ENCODE assay signal across 9 mouse cellular contexts in genomic region chr12:81862351-81862802, GRCm38 (mm10). TPM values are rescaled to one million over a fixed set of nuclear protein-coding genes. Genes with fewer than 3 reads are reported as not detected.
DNase-seq lines count a peak whose midpoint lies in the region; ATAC-seq and TF ChIP-seq lines count a peak whose summit lies in the region.
"Had no signal": no experiment of that assay in that cellular context is flagged by ENCODE, and none has a peak within 500 bp of the region (broad histone marks: within the 10 kb centered on the region; RNA-seq: fewer than 3 reads in every experiment).

No protein-coding gene starts in this region.

- intact Hi-C loops in heart, postnatal 36 days (cut with DNase I): no loop called here

- H3K4me2 ChIP-seq in kidney, embryonic 14.5 days (replicated peaks; ENCODE audit: low read depth, low read length): peak overlapping the region; percentile 63; the same call in 1 of the 2 replicates
- H3K4me2 ChIP-seq in neural tube, embryonic 12.5 days (replicated peaks): peak overlapping the region; percentile 75

- no peak overlapping the region for H3K27ac ChIP-seq in kidney, embryonic 14.5 days (ENCODE audit: low read depth, low read length)
- H3K27ac ChIP-seq in forebrain, embryonic 10.5 days: no peak overlapping the region
- no peak overlapping the region for H3K27ac ChIP-seq in neural tube, embryonic 12.5 days

- no peaks in the 10 kb centered on the region for H3K27me3 ChIP-seq in kidney, embryonic 14.5 days (ENCODE audit: control insufficient read depth, insufficient read depth, low read length)
- H3K27me3 ChIP-seq in forebrain, embryonic 10.5 days (ENCODE audit: poor library complexity, severe bottlenecking): peaks cover 13% of the 10 kb centered on the region
- no peaks in the 10 kb centered on the region for H3K27me3 ChIP-seq in neural tube, embryonic 12.5 days (replicated peaks)

- TF ChIP-seq CTCF in lung, adult 2 months (IDR thresholded peaks at IDR 0.05; ENCODE audit: insufficient read depth, low read length): no peak

- TF ChIP-seq POLR2A in lung, adult 2 months (IDR thresholded peaks at IDR 0.05; ENCODE audit: borderline replicate concordance, extremely low read depth, low read depth, low read length): 0 out of 2 replicates have a peak, but pooled peaks have one; percentile 14

- ATAC-seq in kidney, embryonic 14.5 days (ENCODE audit: low FRiP score, low TSS enrichment): no peak
- no peak for ATAC-seq in neural tube, embryonic 12.5 days (ENCODE audit: low FRiP score, low read depth)

- 38% methylated on average over 8 of the region's 8 CpGs for whole genome bisulfite sequencing in kidney, embryonic 14.5 days
- WGBS in forebrain, embryonic 10.5 days: 43% methylated on average over 8 of the region's 8 CpGs
- 18% methylated on average over 8 of the region's 8 CpGs for WGBS in lung, adult 2 months
- WGBS in neural tube, embryonic 12.5 days: 55% methylated on average over 8 of the region's 8 CpGs

- H3K4me1 ChIP-seq in kidney, embryonic 14.5 days (ENCODE audit: control insufficient read depth, insufficient read depth, low read length): peaks cover 17% of the 10 kb centered on the region; the same call in 1 of the 2 replicates
- peaks cover 48% of the 10 kb centered on the region for H3K4me1 ChIP-seq in forebrain, embryonic 10.5 days
- peaks cover 31% of the 10 kb centered on the region for H3K4me1 ChIP-seq in lung, adult 2 months (ENCODE audit: control insufficient read depth, insufficient read depth, low read length)
- H3K4me1 ChIP-seq in neural tube, embryonic 12.5 days: peaks cover 22% of the 10 kb centered on the region

- H3K9me3 ChIP-seq in kidney, embryonic 14.5 days (ENCODE audit: control insufficient read depth, low read length): no peaks in the 10 kb centered on the region
- H3K9me3 ChIP-seq in forebrain, embryonic 10.5 days: no peaks in the 10 kb centered on the region
- H3K9me3 ChIP-seq in neural tube, embryonic 12.5 days: no peaks in the 10 kb centered on the region

- DNase-seq in kidney, postnatal 14 days: no peak
- no peak for DNase-seq in forebrain, embryonic 10.5 days (ENCODE audit: extremely low spot score, low spot score)
- peak; percentile 47 to 52 for DNase-seq in heart, postnatal 36 days
- DNase-seq in lung, adult 2 months: peak; percentile 27
- no peak for DNase-seq in T-cell, adult 2 months (ENCODE audit: low spot score)
- DNase-seq in spleen, postnatal 14 days (ENCODE audit: low spot score in 2 of 2): no peak

- H3K4me3 ChIP-seq in kidney, embryonic 14.5 days (ENCODE audit: low read length): no peak overlapping the region
- H3K4me3 ChIP-seq in forebrain, embryonic 10.5 days: peak overlapping the region; percentile 99
- peak overlapping the region; percentile 58 for H3K4me3 ChIP-seq in lung, adult 2 months (replicated peaks; ENCODE audit: extremely low read depth, low read depth, low read length)
- H3K4me3 ChIP-seq in neural tube, embryonic 12.5 days: peak overlapping the region; percentile 97; the same call in 1 of the 2 replicates

- H3K36me3 ChIP-seq in kidney, embryonic 14.5 days (ENCODE audit: control insufficient read depth, insufficient read depth, low read length): no peaks in the 10 kb centered on the region
- no peaks in the 10 kb centered on the region; the same call in 1 of the 2 replicates for H3K36me3 ChIP-seq in forebrain, embryonic 10.5 days (replicated peaks)
- no peaks in the 10 kb centered on the region for H3K36me3 ChIP-seq in neural tube, embryonic 12.5 days
- H3K36me3 ChIP-seq: G1E had no signal

- no peak overlapping the region for H3K9ac ChIP-seq in kidney, embryonic 14.5 days (ENCODE audit: low read depth, low read length)
- peak overlapping the region; percentile 39; the same call in 1 of the 2 replicates for H3K9ac ChIP-seq in neural tube, embryonic 12.5 days

RNA-seq across cellular contexts. Expression of gene Pcnx, which starts 2.6 kb away (rescaled TPM):
- 13.2 and 19.5 TPM in 2 replicates for polyA plus RNA-seq in kidney, embryonic 14.5 days (2014; fragmentation: Nextera tagmentation; extraction: Ambion mirVana)
- 7.6 and 7.7 TPM in 2 replicates for polyA plus RNA-seq in forebrain, embryonic 10.5 days (2016; fragmentation: Nextera tagmentation; extraction: Ambion mirVana)
- 10 to 100 TPM; 54.6 to 57.8 TPM for total RNA-seq in heart, postnatal 36 days (2021)
- 39.7 and 66.8 TPM in 2 replicates for polyA plus RNA-seq in lung, adult 2 months (2012; rRNA removed)
- polyA plus RNA-seq in neural tube, embryonic 12.5 days (2016; fragmentation: Nextera tagmentation; extraction: Ambion mirVana): 11.7 and 12.4 TPM in 2 replicates
- polyA plus RNA-seq: G1E had no signal

Comparison
In these comparisons a context has a peak if more than half of its experiments do, and no peak if none do; other contexts are left out.
1. DNase-seq: peak in heart, postnatal 36 days (2 of 2) and lung, adult 2 months (single experiment); none in kidney, postnatal 14 days (single experiment), forebrain, embryonic 10.5 days (single experiment), T-cell, adult 2 months (single experiment) and spleen, postnatal 14 days (0 of 2).